Mouse (Mus musculus) forebrain, embryonic 11.5 days (tissue): Measurements from ENCODE around the gene Mael. TPM values are rescaled to one million over a fixed set of nuclear protein-coding genes. Genes with fewer than 3 reads are reported as not detected.

Experiments
- ATAC-seq: fragments of 200-750 bp; cut with Nextera tagmentation; replicated peaks from 2 replicates; pipeline ENCODE4 v1.8.0; 2017; ENCODE audit warnings: moderate TSS enrichment; ENCODE audit not compliant: low FRiP score
- DNase-seq: peaks from one replicate; pipeline ENCODE4 v3.0.0-alpha.2; 2017; ENCODE audit warnings: low spot score
- H3K27ac ChIP-seq: fragments of 300-500 bp; sonication (generic); 2 replicates; pipeline ENCODE4 v1.5.1; 2014; ENCODE audit warnings: low read depth, low read length
- H3K27me3 ChIP-seq: fragments of 300-500 bp; sonication (generic); 2 replicates; pipeline ENCODE4 v1.6.1; 2014; ENCODE audit warnings: mild to moderate bottlenecking, low read length, mixed read lengths; ENCODE audit not compliant: control insufficient read depth, insufficient read depth
- H3K36me3 ChIP-seq: fragments of 300-500 bp; sonication (generic); 2 replicates; pipeline ENCODE4 v1.6.1; 2014; ENCODE audit warnings: mild to moderate bottlenecking, low read length, moderate library complexity, mixed read lengths; ENCODE audit not compliant: control insufficient read depth, insufficient read depth
- H3K4me1 ChIP-seq: fragments of 300-500 bp; sonication (generic); replicated peaks from 2 replicates; pipeline ENCODE4 v1.6.1; 2014; ENCODE audit warnings: low read length, mixed read lengths; ENCODE audit not compliant: control insufficient read depth, insufficient read depth
- H3K4me2 ChIP-seq: fragments of 300-500 bp; sonication (generic); 2 replicates; pipeline ENCODE4 v1.6.1; 2014; ENCODE audit warnings: low read depth, mild to moderate bottlenecking, low read length, moderate library complexity, mixed read lengths; ENCODE audit not compliant: severe bottlenecking
- H3K4me3 ChIP-seq: fragments of 300-500 bp; sonication (generic); 2 replicates; pipeline ENCODE4 v1.5.1; 2014; ENCODE audit warnings: low read depth, low read length
- H3K9ac ChIP-seq: fragments of 300-500 bp; sonication (generic); 2 replicates; pipeline ENCODE4 v1.6.1; 2014; ENCODE audit warnings: low read length
- H3K9me3 ChIP-seq: fragments of 300-500 bp; sonication (generic); 2 replicates; pipeline ENCODE4 v1.6.1; 2016; ENCODE audit warnings: low read length, mixed read lengths; ENCODE audit not compliant: control insufficient read depth
- WGBS: fragments of 180-500 bp; shearing (Covaris S2); extraction: QIAGEN DNeasy Blood & Tissue Kit; methylation state at CpG from one replicate; pipeline ENCODE4 v1.1.7; 2014; 5-methylcytosine and 5-hydroxymethylcytosine counted together
- polyA plus RNA-seq: library from polyadenylated mRNA; unstranded; fragments of >200 nt; fragmentation: Nextera tagmentation; extraction: Ambion mirVana; gene quantifications from 2 replicates; pipeline ENCODE4 v1.2.1, GENCODE M21; 2014

Mael gene
- polyA plus RNA-seq, 1 experiment from 2014 or later, result not detected

- peaks cover 2% of the 10 kb centered on the region; the same call in 1 of the 2 replicates for H3K27me3 ChIP-seq
- H3K4me1 ChIP-seq, result peaks cover 16% of the 10 kb centered on the region
- no peak overlapping the region; the same call in 1 of the 2 replicates for H3K27ac ChIP-seq
- ATAC-seq (peak; percentile 20; the same call in 1 of the 2 replicates), DNase-seq (no peak)
- H3K4me3 ChIP-seq, result peak overlapping the region; percentile 66
- peak overlapping the region; percentile 83 for H3K9ac ChIP-seq
- H3K4me2 ChIP-seq, result peak overlapping the region; percentile 74
- no peaks in the 10 kb centered on the region for H3K36me3 ChIP-seq
- no peaks in the 10 kb centered on the region for H3K9me3 ChIP-seq
- WGBS, result 11% methylated on average over 2 of the region's 2 CpGs
These were observed 17.1 kb upstream of the Mael start for GRCm38 (mm10) chr1:166255651-166256050.

GRCm38 (mm10) chr1:166255091-166255490 lies 16.5 kb upstream of the Mael start:
- H3K4me1 ChIP-seq, result peaks cover 16% of the 10 kb centered on the region
- peak overlapping the region; percentile 83 for H3K9ac ChIP-seq
- H3K27ac ChIP-seq, result peak overlapping the region; percentile 55; the same call in 1 of the 2 replicates
- no peak for DNase-seq
- no peaks in the 10 kb centered on the region for H3K36me3 ChIP-seq
- ATAC-seq, result no peak
- peak overlapping the region; percentile 74 for H3K4me2 ChIP-seq
- H3K27me3 ChIP-seq, result peaks cover 2% of the 10 kb centered on the region; the same call in 1 of the 2 replicates
- no peaks in the 10 kb centered on the region for H3K9me3 ChIP-seq
- peak overlapping the region; percentile 66 for H3K4me3 ChIP-seq
- 23% methylated on average over 8 of the region's 8 CpGs for WGBS

DNA sequence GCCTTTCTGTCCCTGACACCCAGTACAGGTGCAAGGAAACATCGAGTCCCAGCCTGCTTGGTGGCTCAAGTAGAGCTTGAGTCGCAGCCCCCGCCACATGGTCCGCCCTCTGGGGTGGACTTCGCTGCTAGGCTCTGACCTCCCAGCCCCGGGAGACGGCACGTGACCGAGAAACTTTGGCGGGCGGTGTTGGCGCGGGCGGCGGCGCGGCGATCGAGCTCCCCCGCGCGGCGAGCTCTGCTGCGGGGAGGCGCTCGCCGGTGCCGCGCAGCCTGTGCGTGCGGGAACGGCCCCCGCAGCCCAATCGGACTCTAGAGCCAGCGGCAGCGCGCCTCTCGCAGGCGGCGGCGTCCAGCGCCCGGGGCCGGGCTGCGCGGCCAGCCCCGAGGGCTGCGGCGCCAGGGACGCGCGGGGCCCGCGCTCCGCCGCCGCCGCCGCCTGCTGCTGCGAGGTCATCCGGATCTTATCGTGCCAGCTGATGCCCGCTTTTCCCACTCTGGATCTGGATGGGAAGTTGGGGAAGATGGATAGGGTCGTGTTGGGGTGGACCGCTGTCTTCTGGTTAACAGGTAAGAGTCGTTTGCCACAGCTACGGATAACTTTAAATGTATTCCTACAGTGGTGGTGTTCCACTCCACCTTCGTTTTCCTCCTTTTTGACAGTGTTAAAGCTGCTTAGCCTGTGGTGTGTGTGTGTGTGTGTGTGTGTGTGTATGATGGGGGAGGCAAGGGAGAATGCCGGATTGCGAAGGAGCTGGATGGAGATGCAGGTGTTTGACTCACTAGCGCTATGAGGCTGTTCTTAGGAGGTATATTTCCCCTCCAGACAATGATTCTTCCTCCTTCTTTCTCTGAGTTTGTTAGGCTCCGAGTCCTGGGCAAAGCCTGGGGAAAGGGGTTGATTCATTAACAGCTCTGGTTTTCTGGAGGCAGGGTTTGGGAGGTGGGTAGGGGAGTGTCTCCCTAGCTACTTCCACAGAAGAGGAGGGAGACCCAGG lies 15.6 kb upstream of the Mael start, which contains the start of gene Ildr2:
Gene Ildr2, plus strand, starts transcription at position 242 of the 997 bp plus-strand sequence.
- Histone ChIP-seq H3K9me3 (no peaks in the 10 kb centered on the region), H3K27me3 (peaks cover 2% of the 10 kb centered on the region; the same call in 1 of the 2 replicates), H3K27ac (peak within 1 kb of the TSS; percentile 55), H3K36me3 (no peaks in the 10 kb centered on the region), H3K4me1 (peaks cover 16% of the 10 kb centered on the region), H3K9ac (peak within 1 kb of the TSS; percentile 83), H3K4me2 (peak within 1 kb of the TSS; percentile 74), H3K4me3 (peak within 1 kb of the TSS; percentile 66)
- ATAC-seq (peak; percentile 77), DNase-seq (peak; percentile 85)
- under 1% methylated on average over 72 of the region's 72 CpGs for WGBS

GRCm38 (mm10) chr1:166244285-166244684 lies 5.7 kb upstream of the Mael start:
- DNase-seq (no peak), ATAC-seq (no peak)
- Histone ChIP-seq H3K27ac (no peak overlapping the region), H3K4me1 (no peaks in the 10 kb centered on the region), H3K9me3 (no peaks in the 10 kb centered on the region), H3K4me3 (no peak overlapping the region), H3K4me2 (no peak overlapping the region), H3K9ac (no peak overlapping the region), H3K27me3 (no peaks in the 10 kb centered on the region), H3K36me3 (no peaks in the 10 kb centered on the region)
- WGBS, result 82% methylated on average over 6 of the region's 6 CpGs

- ATAC-seq, result no peak
- H3K27ac ChIP-seq, result no peak overlapping the region
- 83% methylated on average over 4 of the region's 4 CpGs for whole genome bisulfite sequencing
- H3K4me1 ChIP-seq, result no peaks in the 10 kb centered on the region
- no peak overlapping the region for H3K9ac ChIP-seq
- no peaks in the 10 kb centered on the region for H3K9me3 ChIP-seq
- no peak for DNase-seq
- no peak overlapping the region for H3K4me2 ChIP-seq
- no peaks in the 10 kb centered on the region for H3K36me3 ChIP-seq
- H3K4me3 ChIP-seq, result no peak overlapping the region
- no peaks in the 10 kb centered on the region for H3K27me3 ChIP-seq
These were observed 24.4 kb downstream of the Mael start for GRCm38 (mm10) chr1:166214181-166214580.

- ATAC-seq (no peak), DNase-seq (no peak)
- Histone ChIP-seq H3K27me3 (no peaks in the 10 kb centered on the region), H3K9me3 (no peaks in the 10 kb centered on the region), H3K4me2 (no peak overlapping the region), H3K27ac (no peak overlapping the region), H3K9ac (no peak overlapping the region), H3K4me3 (no peak overlapping the region), H3K4me1 (no peaks in the 10 kb centered on the region), H3K36me3 (no peaks in the 10 kb centered on the region)
- 87% methylated on average over 6 of the region's 6 CpGs for WGBS
These were observed 29.2 kb downstream of the Mael start for GRCm38 (mm10) chr1:166209371-166209770.

GRCm38 (mm10) chr1:166205159-166205558 lies 33.4 kb downstream of the Mael start:
- Histone ChIP-seq H3K4me3 (no peak overlapping the region), H3K4me2 (no peak overlapping the region), H3K27me3 (no peaks in the 10 kb centered on the region), H3K9me3 (no peaks in the 10 kb centered on the region), H3K36me3 (no peaks in the 10 kb centered on the region), H3K27ac (no peak overlapping the region), H3K4me1 (no peaks in the 10 kb centered on the region), H3K9ac (no peak overlapping the region)
- 88% methylated on average over 3 of the region's 3 CpGs for WGBS
- no peak for DNase-seq
- no peak for ATAC-seq

DNA sequence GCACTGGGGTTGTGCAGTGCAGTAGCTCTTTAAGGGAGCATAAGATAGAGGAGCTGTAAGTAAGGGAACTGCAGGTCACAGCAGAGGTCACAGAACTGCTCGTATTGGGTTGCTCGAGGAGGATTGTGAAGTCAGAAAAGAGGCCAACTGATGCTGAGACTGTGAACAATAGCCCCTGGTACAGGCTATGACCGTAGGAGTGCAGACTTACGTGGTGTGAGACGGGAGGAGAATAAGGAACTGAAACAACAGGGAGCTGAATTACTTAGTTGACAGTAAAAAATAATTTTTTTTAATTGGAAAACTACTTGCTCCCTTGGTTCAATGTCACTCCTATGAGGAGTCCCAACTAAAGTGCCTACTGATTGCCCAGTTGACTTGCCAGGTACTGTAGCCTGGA lies 34.4 kb downstream of the Mael start:
- WGBS, result 22% methylated on average over 5 of the region's 5 CpGs
- Histone ChIP-seq H3K27me3 (no peaks in the 10 kb centered on the region), H3K4me2 (no peak overlapping the region), H3K27ac (no peak overlapping the region), H3K36me3 (no peaks in the 10 kb centered on the region), H3K4me1 (no peaks in the 10 kb centered on the region), H3K4me3 (no peak overlapping the region), H3K9me3 (no peaks in the 10 kb centered on the region), H3K9ac (no peak overlapping the region)
- DNase-seq (no peak), ATAC-seq (no peak)
